Mouse (Mus musculus) cerebellum, adult 2 months (tissue): ENCODE measurements around the gene Gm13275.
"Not testable (repeated sequence)": the region's sequence is repeated elsewhere in the genome, so short reads cannot be mapped to it uniquely, and the experiment has no call there.

Experiments used
- CTCF ChIP-seq: fragments of 200-500 bp; IDR thresholded peaks from 2 replicates; pipeline ENCODE4 v1.5.1; 2011; ENCODE audit warnings: low read depth, mild to moderate bottlenecking, control low read depth, low read length, moderate library complexity, borderline replicate concordance; ENCODE audit not compliant: insufficient read depth
- POLR2A ChIP-seq: fragments of 200-500 bp; IDR thresholded peaks from 2 replicates; pipeline ENCODE4 v1.6.1; 2011; ENCODE audit warnings: low read length, control low read depth, borderline replicate concordance; ENCODE audit not compliant: insufficient read depth

GRCm38 (mm10) chr4:88754818-88755340 is 39.4 kb upstream of the Gm13275 start, which contains the start of gene Gm13271:
- TF ChIP-seq CTCF, POLR2A: not testable (repeated sequence)
